Mouse (Mus musculus) heart, postnatal 0 days (tissue): Measurements from ENCODE around the gene Setd2. TPM values are rescaled to one million over a fixed set of nuclear protein-coding genes. Genes with fewer than 3 reads are reported as not detected.

Source experiments
- ATAC-seq: fragments of 200-750 bp; cut with Nextera tagmentation; 2 replicates; pipeline ENCODE4 v1.8.0; 2017; ENCODE audit warnings: low read depth, moderate number of reproducible peaks, moderate library complexity; ENCODE audit not compliant: insufficient read depth
- DNase-seq: peaks from one replicate; pipeline ENCODE4 v3.0.0-alpha.2; 2016; ENCODE audit warnings: low spot score
- H3K27ac ChIP-seq: fragments of 300-500 bp; sonication (generic); 2 replicates; pipeline ENCODE4 v1.5.1; 2014; ENCODE audit warnings: low read depth, mild to moderate bottlenecking
- H3K27me3 ChIP-seq: fragments of 300-500 bp; sonication (generic); 2 replicates; pipeline ENCODE4 v1.6.1; 2014; ENCODE audit warnings: low read length, mixed read lengths; ENCODE audit not compliant: control insufficient read depth, insufficient read depth
- H3K36me3 ChIP-seq: fragments of 300-500 bp; sonication (generic); replicated peaks from 2 replicates; pipeline ENCODE4 v1.6.1; 2014; ENCODE audit warnings: low read length, mixed read lengths; ENCODE audit not compliant: control insufficient read depth, insufficient read depth
- H3K4me1 ChIP-seq: fragments of 300-500 bp; sonication (generic); 2 replicates; pipeline ENCODE4 v1.6.1; 2014; ENCODE audit warnings: antibody characterized with exemption; ENCODE audit not compliant: control insufficient read depth, insufficient read depth
- H3K4me2 ChIP-seq: fragments of 300-500 bp; sonication (generic); 2 replicates; pipeline ENCODE4 v1.6.1; 2014; ENCODE audit warnings: low read depth, mild to moderate bottlenecking, low read length, moderate library complexity
- H3K4me3 ChIP-seq: fragments of 300-500 bp; sonication (generic); 2 replicates; pipeline ENCODE4 v1.5.1; 2014; ENCODE audit warnings: low read depth, low read length
- H3K9ac ChIP-seq: fragments of 300-500 bp; sonication (generic); replicated peaks from 2 replicates; pipeline ENCODE4 v1.6.1; 2014; ENCODE audit warnings: low read depth, low read length, mixed read lengths
- H3K9me3 ChIP-seq: fragments of 300-500 bp; sonication (generic); replicated peaks from 2 replicates; pipeline ENCODE4 v1.6.1; 2016; ENCODE audit warnings: low read length; ENCODE audit not compliant: control insufficient read depth
- CTCF ChIP-seq: IDR thresholded peaks from 2 replicates; pipeline ENCODE4 v1.5.1; 2016; ENCODE audit warnings: antibody characterized with exemption, control low read depth, low read depth
- EP300 ChIP-seq: IDR thresholded peaks from 2 replicates; pipeline ENCODE4 v1.6.1; 2016; ENCODE audit warnings: antibody characterized with exemption, low read depth
- WGBS: fragments of 180-500 bp; shearing (Covaris S2); extraction: QIAGEN DNeasy Blood & Tissue Kit; methylation state at CpG from one replicate; pipeline ENCODE4 v1.1.7; 2014; 5-methylcytosine and 5-hydroxymethylcytosine counted together
- microRNA-seq: library from miRNA; unstranded; fragments of <30 nt; microRNA quantifications from one replicate; pipeline ENCODE4, GENCODE M21; 2016
- polyA plus RNA-seq: library from polyadenylated mRNA; unstranded; fragments of >200 nt; fragmentation: Nextera tagmentation; extraction: Ambion mirVana; gene quantifications from 2 replicates; pipeline ENCODE4 v1.2.1, GENCODE M21; 2015
- total RNA-seq: library from RNA; depleted of rRNA; stranded (reverse); fragments of >200 nt; gene quantifications from 2 replicates; pipeline ENCODE4 v1.2.3, GENCODE M21; 2014; ENCODE audit warnings: low replicate concordance; rRNA removed

The Setd2 gene
- total and polyA plus RNA-seq, 2 experiments from 2014 or later = 13.0 to 33.2 TPM

GRCm38 (mm10) chr9:110660856-110661612 is 128.6 kb downstream of the Setd2 start:
- H3K36me3 ChIP-seq = no peaks in the 10 kb centered on the region; the same call in 1 of the 2 replicates
- H3K27ac ChIP-seq = no peak overlapping the region
- no peak for TF ChIP-seq EP300
- TF ChIP-seq CTCF = no peak
- no peak overlapping the region for H3K4me3 ChIP-seq
- no peak overlapping the region for H3K4me2 ChIP-seq
- DNase-seq (no peak), ATAC-seq (no peak)
- no peaks in the 10 kb centered on the region for H3K9me3 ChIP-seq
- H3K9ac ChIP-seq = no peak overlapping the region
- H3K4me1 ChIP-seq = peaks cover 16% of the 10 kb centered on the region
- no peaks in the 10 kb centered on the region for H3K27me3 ChIP-seq
- 54% methylated on average over 7 of the region's 7 CpGs for WGBS

GRCm38 (mm10) chr9:110662844-110663243 is 130.4 kb downstream of the Setd2 start:
- no peaks in the 10 kb centered on the region for H3K27me3 ChIP-seq
- peaks cover 33% of the 10 kb centered on the region for H3K4me1 ChIP-seq
- no peak overlapping the region for H3K4me2 ChIP-seq
- H3K36me3 ChIP-seq = no peaks in the 10 kb centered on the region; the same call in 1 of the 2 replicates
- no peak for DNase-seq
- H3K9me3 ChIP-seq = no peaks in the 10 kb centered on the region
- H3K27ac ChIP-seq = no peak overlapping the region
- ATAC-seq = no peak
- no peak overlapping the region for H3K9ac ChIP-seq
- 68% methylated on average over 1 of the region's 1 CpGs for WGBS
- H3K4me3 ChIP-seq = no peak overlapping the region
- no peak for TF ChIP-seq CTCF
- TF ChIP-seq EP300 = no peak

GRCm38 (mm10) chr9:110665912-110666311 is 133.5 kb downstream of the Setd2 start:
- no peak overlapping the region for H3K9ac ChIP-seq
- H3K9me3 ChIP-seq = no peaks in the 10 kb centered on the region
- H3K4me3 ChIP-seq = no peak overlapping the region
- H3K36me3 ChIP-seq = no peaks in the 10 kb centered on the region
- TF ChIP-seq CTCF (no peak), EP300 (peak; percentile 72)
- ATAC-seq (peak; percentile 79), DNase-seq (peak; percentile 79)
- H3K27me3 ChIP-seq = no peaks in the 10 kb centered on the region
- WGBS = 19% methylated on average over 4 of the region's 4 CpGs
- peak overlapping the region; percentile 77 for H3K27ac ChIP-seq
- H3K4me1 ChIP-seq = peaks cover 62% of the 10 kb centered on the region
- H3K4me2 ChIP-seq = peak overlapping the region; percentile 29; the same call in 1 of the 2 replicates

- TF ChIP-seq CTCF = no peak
- no peak for TF ChIP-seq EP300
- no peaks in the 10 kb centered on the region for H3K27me3 ChIP-seq
- WGBS = 20% methylated on average over 8 of the region's 8 CpGs
- DNase-seq (no peak), ATAC-seq (peak; percentile 30)
- no peak overlapping the region for H3K9ac ChIP-seq
- H3K9me3 ChIP-seq = no peaks in the 10 kb centered on the region
- H3K27ac ChIP-seq = peak overlapping the region; percentile 77
- H3K36me3 ChIP-seq = no peaks in the 10 kb centered on the region
- H3K4me3 ChIP-seq = no peak overlapping the region
- H3K4me1 ChIP-seq = peaks cover 62% of the 10 kb centered on the region
- peak overlapping the region; percentile 29; the same call in 1 of the 2 replicates for H3K4me2 ChIP-seq
Measured at GRCm38 (mm10) chr9:110666374-110666773, 134.0 kb downstream of the Setd2 start.

- no peaks in the 10 kb centered on the region for H3K9me3 ChIP-seq
- peaks cover 71% of the 10 kb centered on the region for H3K4me1 ChIP-seq
- H3K27me3 ChIP-seq = no peaks in the 10 kb centered on the region
- WGBS = 29% methylated on average over 4 of the region's 4 CpGs
- peak overlapping the region; percentile 77; the same call in 1 of the 2 replicates for H3K27ac ChIP-seq
- H3K36me3 ChIP-seq = no peaks in the 10 kb centered on the region
- DNase-seq (no peak), ATAC-seq (no peak)
- no peak overlapping the region for H3K4me3 ChIP-seq
- peak overlapping the region; percentile 3; the same call in 1 of the 2 replicates for H3K4me2 ChIP-seq
- H3K9ac ChIP-seq = no peak overlapping the region
- TF ChIP-seq EP300 = no peak
- TF ChIP-seq CTCF = no peak
Measured at GRCm38 (mm10) chr9:110667219-110667836, 134.9 kb downstream of the Setd2 start.

Small RNA genes within 50 kb of the gene (microRNA-seq; reads per million reads assigned to microRNA genes)
- gene Mir8107 = not detected

Other genes with a start within 250 kb of the Setd2 start
- gene Elp6, start 227.4 kb upstream of the Setd2 start, total RNA-seq = 18.3 and 21.9 TPM in 2 replicates
- 6.8 and 7.0 TPM in 2 replicates for gene Elp6, start 227.4 kb upstream of the Setd2 start, polyA plus RNA-seq
- 34.0 and 63.5 TPM in 2 replicates for gene Scap, start 199.3 kb upstream of the Setd2 start, total RNA-seq
- gene Scap, start 199.3 kb upstream of the Setd2 start, polyA plus RNA-seq = 12.1 and 14.6 TPM in 2 replicates
- 7.3 and 16.4 TPM in 2 replicates for gene Ptpn23, start 124.4 kb upstream of the Setd2 start, total RNA-seq
- 6.7 TPM in 2 replicates for gene Ptpn23, start 124.4 kb upstream of the Setd2 start, polyA plus RNA-seq
- gene Ngp, start 112.8 kb upstream of the Setd2 start, total RNA-seq = 1.8 and 2.6 TPM in 2 replicates
- gene Ngp, start 112.8 kb upstream of the Setd2 start, polyA plus RNA-seq = 1.8 and 2.4 TPM in 2 replicates
- gene Klhl18, start 55.9 kb upstream of the Setd2 start, total RNA-seq = 4.9 and 6.6 TPM in 2 replicates
- 4.2 and 4.3 TPM in 2 replicates for gene Klhl18, start 55.9 kb upstream of the Setd2 start, polyA plus RNA-seq
- 0.70 TPM in 1 of 2 replicates, not detected in the other for gene Kif9, start 55.6 kb upstream of the Setd2 start, total RNA-seq
- 0.29 and 0.37 TPM in 2 replicates for gene Kif9, start 55.6 kb upstream of the Setd2 start, polyA plus RNA-seq
- gene Nradd, start 91.9 kb downstream of the Setd2 start, total RNA-seq = 7.9 and 22.8 TPM in 2 replicates
- gene Nradd, start 91.9 kb downstream of the Setd2 start, polyA plus RNA-seq = 10.4 and 11.5 TPM in 2 replicates
- 11.5 and 12.9 TPM in 2 replicates for gene Nbeal2, start 121.6 kb downstream of the Setd2 start, total RNA-seq
- 1.2 and 1.6 TPM in 2 replicates for gene Nbeal2, start 121.6 kb downstream of the Setd2 start, polyA plus RNA-seq
- gene Ccdc12, start 123.9 kb downstream of the Setd2 start, total RNA-seq = 52.9 and 95.9 TPM in 2 replicates
- gene Ccdc12, start 123.9 kb downstream of the Setd2 start, polyA plus RNA-seq = 134 and 143 TPM in 2 replicates
- 7,206 and 8,752 TPM in 2 replicates for gene Myl3, start 209.3 kb downstream of the Setd2 start, total RNA-seq
- gene Myl3, start 209.3 kb downstream of the Setd2 start, polyA plus RNA-seq = 7,883 and 7,975 TPM in 2 replicates
- 34.2 and 41.8 TPM in 2 replicates for gene Pth1r, start 214.5 kb downstream of the Setd2 start, total RNA-seq
- 11.4 and 12.0 TPM in 2 replicates for gene Pth1r, start 214.5 kb downstream of the Setd2 start, polyA plus RNA-seq